Mouse (Mus musculus): ENCODE measurements at regions not wholly inside any gene's neighbourhood (a gene's known extent, or its start where the extent isn't known, plus 50 kb on each side); places are given as distances from the start of the nearest gene placed in this dataset.
A peak's percentile ranks its signal among the peaks of the same experiment; 100 is the strongest.

- DNase-seq (ENCODE audit: low spot score in 2 of 2), result no peak
Measured at GRCm38 (mm10) chr1:120667776-120668175, 65.6 kb downstream of the En1 start.

- no peak for DNase-seq (ENCODE audit: low spot score in 2 of 2)
Measured at GRCm38 (mm10) chr1:120683532-120684245, 81.5 kb downstream of the En1 start.

GRCm38 (mm10) chr1:120685650-120686244 is 83.5 kb downstream of the En1 start:
- no peak for DNase-seq (ENCODE audit: low spot score in 2 of 2)

- no peak for DNase-seq (ENCODE audit: low spot score in 2 of 2)
Measured at GRCm38 (mm10) chr1:120691571-120691970, 89.4 kb downstream of the En1 start.

- DNase-seq (ENCODE audit: low spot score in 2 of 2), result no peak
Measured at GRCm38 (mm10) chr1:120698189-120698588, 96.0 kb downstream of the En1 start.

GRCm38 (mm10) chr1:120704201-120704600 is 102.0 kb downstream of the En1 start:
- no peak for DNase-seq (ENCODE audit: low spot score in 2 of 2)

- DNase-seq (ENCODE audit: low spot score in 2 of 2), result no peak
Measured at GRCm38 (mm10) chr1:120706011-120706410, 103.8 kb downstream of the En1 start.

- DNase-seq (ENCODE audit: low spot score in 2 of 2), result no peak
Measured at GRCm38 (mm10) chr1:120708511-120708910, 106.3 kb downstream of the En1 start.

GRCm38 (mm10) chr1:120715105-120715877 is 113.1 kb downstream of the En1 start:
- no peak for DNase-seq (ENCODE audit: low spot score in 2 of 2)

- DNase-seq (ENCODE audit: low spot score in 2 of 2), result no peak
Measured at GRCm38 (mm10) chr1:120726777-120727176, 124.6 kb downstream of the En1 start.

- no peak for DNase-seq (ENCODE audit: low spot score in 2 of 2)
Measured at GRCm38 (mm10) chr1:120727427-120727826, 125.2 kb downstream of the En1 start.

GRCm38 (mm10) chr1:120732003-120732402 is 129.8 kb downstream of the En1 start:
- DNase-seq (ENCODE audit: low spot score in 2 of 2), result no peak

GRCm38 (mm10) chr1:120733683-120734082 is 131.5 kb downstream of the En1 start:
- DNase-seq (ENCODE audit: low spot score in 2 of 2), result no peak

GRCm38 (mm10) chr1:120734846-120735245 is 132.6 kb downstream of the En1 start:
- DNase-seq (ENCODE audit: low spot score in 2 of 2), result no peak

- DNase-seq (ENCODE audit: low spot score in 2 of 2), result no peak
Measured at GRCm38 (mm10) chr1:120739499-120739898, 137.3 kb downstream of the En1 start.

GRCm38 (mm10) chr1:120741091-120741740 is 139.0 kb downstream of the En1 start:
- DNase-seq (ENCODE audit: low spot score in 2 of 2), result no peak

GRCm38 (mm10) chr1:120748963-120749362 is 146.7 kb downstream of the En1 start:
- DNase-seq (ENCODE audit: low spot score in 2 of 2), result no peak

- no peak for DNase-seq (ENCODE audit: low spot score in 2 of 2)
Measured at GRCm38 (mm10) chr1:120753406-120753805, 151.2 kb downstream of the En1 start.

GRCm38 (mm10) chr1:120754337-120754736 is 152.1 kb downstream of the En1 start:
- no peak for DNase-seq (ENCODE audit: low spot score in 2 of 2)

GRCm38 (mm10) chr1:120757283-120757821 is 155.1 kb downstream of the En1 start:
- DNase-seq (ENCODE audit: low spot score in 2 of 2), result peak in 1 of 2 experiments; percentile 34

GRCm38 (mm10) chr1:120758172-120758571 is 156.0 kb downstream of the En1 start:
- no peak for DNase-seq (ENCODE audit: low spot score in 2 of 2)

GRCm38 (mm10) chr1:120758762-120759161 is 156.5 kb downstream of the En1 start:
- no peak for DNase-seq (ENCODE audit: low spot score in 2 of 2)
